Mouse (Mus musculus) embryonic fibroblast, embryonic 13.5 days (primary cell): ENCODE results near the gene Rab31. TPM values are rescaled to one million over a fixed set of nuclear protein-coding genes. Genes with fewer than 3 reads are reported as not detected.
A peak's percentile ranks its signal among the peaks of the same experiment; 100 is the strongest.

ENCODE experiments used
- H3K27ac ChIP-seq: 2 replicates; pipeline ENCODE4 v1.5.1; 2012; ENCODE audit warnings: low read length, control low read depth, inconsistent platforms; ENCODE audit not compliant: insufficient read depth
- H3K4me1 ChIP-seq: 2 replicates; pipeline ENCODE4 v1.6.1; 2011; ENCODE audit warnings: low read length; ENCODE audit not compliant: control insufficient read depth, insufficient read depth
- H3K4me3 ChIP-seq: 2 replicates; pipeline ENCODE4 v1.5.1; 2011; ENCODE audit warnings: mild to moderate bottlenecking, control low read depth, low read length; ENCODE audit not compliant: insufficient read depth
- CTCF ChIP-seq: IDR thresholded peaks from 2 replicates; pipeline ENCODE4 v1.5.1; 2011; ENCODE audit warnings: mild to moderate bottlenecking, control low read depth, low read length, moderate library complexity, borderline replicate concordance; ENCODE audit not compliant: insufficient read depth
- POLR2A ChIP-seq: IDR thresholded peaks from 2 replicates; pipeline ENCODE4 v1.6.1; 2011; ENCODE audit warnings: low read depth, mild to moderate bottlenecking, control low read depth, low read length, moderate library complexity
- polyA plus RNA-seq: library from polyadenylated mRNA; stranded (reverse); fragments of >200 nt; gene quantifications from 2 replicates; pipeline ENCODE4 v1.2.4, GENCODE M21; 2011; ENCODE audit warnings: low read depth; ENCODE audit not compliant: missing spikeins, insufficient read length

Gene Rab31
- polyA plus RNA-seq = 57.7 and 59.6 TPM in 2 replicates

DNA sequence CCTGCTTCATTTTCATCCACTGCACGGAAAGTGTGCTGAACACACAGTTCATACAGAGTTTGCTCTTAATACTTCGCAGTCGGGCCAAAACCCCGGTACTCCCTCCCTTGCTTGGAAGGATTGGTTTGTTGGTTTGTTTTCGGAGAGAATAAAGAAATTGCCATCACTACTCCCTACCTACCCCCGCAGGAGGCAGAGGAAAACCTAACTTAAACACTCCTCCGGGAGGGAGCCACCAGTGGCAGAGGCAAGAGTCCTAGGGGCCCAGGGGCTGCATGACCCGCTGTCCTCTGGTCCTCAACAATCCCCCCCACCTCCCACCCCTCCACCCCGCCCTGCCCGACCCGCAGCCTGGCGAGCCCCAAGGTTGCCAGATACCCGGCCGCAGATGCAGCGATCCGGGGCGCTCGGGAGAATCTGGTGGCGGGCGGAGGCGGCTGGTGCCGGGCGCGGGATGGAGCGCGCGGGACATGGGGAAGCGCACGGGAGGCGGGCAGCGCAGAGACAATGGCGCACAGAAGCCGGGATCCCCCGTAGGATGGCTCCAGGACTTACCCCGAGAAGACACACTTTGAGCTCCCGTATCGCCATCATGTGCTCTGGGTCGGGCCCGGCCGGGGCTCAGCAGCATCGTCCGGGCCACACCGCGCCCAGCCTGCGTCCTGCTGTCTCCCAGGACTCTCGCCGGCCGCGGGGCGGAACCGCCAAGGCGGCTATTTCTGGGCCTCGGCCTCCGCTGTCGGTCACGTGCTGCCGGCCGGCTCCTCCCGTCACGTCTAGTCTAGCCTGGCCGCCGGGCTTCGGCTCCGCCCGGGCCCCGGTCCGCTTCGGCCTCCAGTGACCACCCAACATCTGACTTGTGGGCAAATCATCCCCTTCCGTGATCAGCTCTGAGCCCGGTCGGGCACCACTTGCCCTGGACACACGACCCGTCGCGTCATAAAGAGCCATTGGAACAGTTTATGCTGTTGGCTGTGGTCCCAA, at the start of gene Rab31:
Rab31 (minus strand) TSS at position 802 of the 984 bp plus-strand sequence.
- TF ChIP-seq CTCF (no peak), POLR2A (peak; percentile 93)
- peak within 1 kb of the TSS; percentile 79 for H3K27ac ChIP-seq
- H3K4me3 ChIP-seq = peak within 1 kb of the TSS; percentile 98
- peaks cover 28% of the 10 kb centered on the region for H3K4me1 ChIP-seq

DNA sequence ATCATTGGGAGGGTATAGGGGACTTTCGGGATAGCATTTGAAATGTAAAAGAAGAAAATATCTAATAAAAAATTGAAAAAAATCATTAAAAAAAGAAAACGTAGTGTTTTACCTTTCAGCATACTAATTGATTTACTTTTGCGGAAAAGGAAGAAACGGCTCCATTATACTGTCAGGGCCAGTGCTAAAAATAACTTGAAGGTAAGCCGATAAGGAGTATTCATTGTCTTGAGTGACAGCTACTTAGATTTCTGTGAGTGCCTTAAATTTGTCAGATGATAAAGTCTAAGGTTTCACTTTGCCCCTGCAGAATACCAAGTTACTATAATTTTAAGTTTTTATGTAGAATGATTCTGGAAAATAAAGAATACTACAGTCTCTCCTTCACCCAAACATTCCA, 47.6 kb upstream of the Rab31 start:
- no peak overlapping the region for H3K27ac ChIP-seq
- peaks cover 7% of the 10 kb centered on the region; the same call in 1 of the 2 replicates for H3K4me1 ChIP-seq
- no peak overlapping the region for H3K4me3 ChIP-seq
- no peak for TF ChIP-seq POLR2A
- TF ChIP-seq CTCF = no peak

DNA sequence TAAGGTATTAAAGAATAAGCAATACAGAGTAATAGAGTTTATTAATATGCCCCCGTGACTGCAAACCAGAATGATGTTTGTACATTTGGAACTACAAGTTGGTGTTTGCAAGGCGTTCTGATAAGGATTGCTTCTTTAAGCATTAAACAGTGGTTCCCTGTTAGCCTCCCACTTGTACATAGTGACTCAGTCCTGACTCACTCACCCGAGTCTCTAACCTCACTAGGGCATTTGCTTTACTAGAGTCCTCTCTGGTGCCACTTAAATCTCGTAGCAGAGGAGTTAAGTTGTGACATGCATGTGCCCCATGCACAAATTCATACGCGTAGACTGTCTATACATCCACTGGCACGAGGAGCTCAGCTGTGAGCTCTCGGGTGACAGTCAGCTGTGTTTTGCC, 41.2 kb upstream of the Rab31 start:
- no peak overlapping the region for H3K4me3 ChIP-seq
- H3K27ac ChIP-seq = 0 out of 2 replicates have a peak overlapping the region, but pooled peaks have one; percentile 19
- no peak for TF ChIP-seq POLR2A
- no peak for TF ChIP-seq CTCF
- peaks cover 3% of the 10 kb centered on the region for H3K4me1 ChIP-seq

GRCm38 (mm10) chr17:65811032-65811431, 38.5 kb upstream of the Rab31 start:
- H3K4me1 ChIP-seq = peaks cover 3% of the 10 kb centered on the region
- no peak overlapping the region for H3K4me3 ChIP-seq
- TF ChIP-seq CTCF (no peak), POLR2A (no peak)
- H3K27ac ChIP-seq = no peak overlapping the region

DNA sequence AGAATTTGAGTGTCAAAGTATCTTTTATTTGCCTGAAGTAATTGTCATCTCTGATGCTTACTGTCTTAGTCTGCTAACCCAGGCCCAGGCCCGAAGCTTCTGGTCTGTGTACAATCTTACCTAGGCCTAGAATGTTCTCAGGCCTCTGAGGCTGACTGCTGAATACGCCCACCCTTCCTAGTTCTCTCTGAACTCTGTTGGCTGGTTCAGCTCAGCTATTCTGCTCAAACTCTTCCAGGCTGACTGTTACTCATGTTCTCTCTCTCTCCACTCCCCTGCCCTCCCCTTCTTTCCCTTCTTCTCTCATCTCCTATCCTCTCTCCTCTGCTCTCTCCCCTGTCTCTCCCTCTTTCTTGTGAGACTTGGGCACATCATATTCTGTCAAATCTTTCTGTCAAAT, 33.9 kb upstream of the Rab31 start:
- TF ChIP-seq CTCF (no peak), POLR2A (no peak)
- Histone ChIP-seq H3K27ac (no peak overlapping the region), H3K4me1 (peaks cover 4% of the 10 kb centered on the region; the same call in 1 of the 2 replicates), H3K4me3 (no peak overlapping the region)

DNA sequence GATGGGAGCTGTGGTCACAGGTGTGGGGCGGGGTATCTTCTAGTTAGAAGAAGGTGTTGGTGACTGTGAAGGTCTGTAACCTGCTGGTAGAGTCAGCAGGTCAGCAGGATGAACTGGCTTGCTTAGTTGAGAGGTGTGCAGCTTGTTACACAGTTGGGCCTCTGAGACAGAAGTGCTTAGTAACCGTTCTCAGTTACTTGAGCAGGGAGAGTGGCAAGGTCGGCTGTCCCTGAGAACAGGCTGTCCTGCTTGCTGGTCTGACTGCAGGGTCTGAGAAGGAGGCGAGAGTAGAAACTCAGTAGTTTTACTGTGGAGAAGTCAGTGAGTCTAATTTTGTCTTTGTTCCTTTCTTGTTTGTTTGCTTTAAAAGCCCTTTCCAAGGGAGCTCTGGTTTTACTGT, 33.4 kb upstream of the Rab31 start:
- TF ChIP-seq CTCF (no peak), POLR2A (no peak)
- H3K4me1 ChIP-seq = peaks cover 4% of the 10 kb centered on the region; the same call in 1 of the 2 replicates
- no peak overlapping the region for H3K4me3 ChIP-seq
- H3K27ac ChIP-seq = no peak overlapping the region

- H3K4me3 ChIP-seq = no peak overlapping the region
- no peak overlapping the region for H3K27ac ChIP-seq
- H3K4me1 ChIP-seq = peaks cover 4% of the 10 kb centered on the region; the same call in 1 of the 2 replicates
- no peak for TF ChIP-seq POLR2A
- TF ChIP-seq CTCF = no peak
Measured at GRCm38 (mm10) chr17:65802026-65802425, 29.5 kb upstream of the Rab31 start.

GRCm38 (mm10) chr17:65800451-65800850, 27.9 kb upstream of the Rab31 start:
- Histone ChIP-seq H3K27ac (no peak overlapping the region), H3K4me1 (peaks cover 4% of the 10 kb centered on the region; the same call in 1 of the 2 replicates), H3K4me3 (no peak overlapping the region)
- TF ChIP-seq CTCF (no peak), POLR2A (no peak)

GRCm38 (mm10) chr17:65799353-65799752, 26.8 kb upstream of the Rab31 start:
- TF ChIP-seq CTCF (no peak), POLR2A (no peak)
- Histone ChIP-seq H3K4me3 (no peak overlapping the region), H3K4me1 (peaks cover 4% of the 10 kb centered on the region; the same call in 1 of the 2 replicates), H3K27ac (no peak overlapping the region)

GRCm38 (mm10) chr17:65798446-65798845, 25.9 kb upstream of the Rab31 start:
- Histone ChIP-seq H3K4me3 (no peak overlapping the region), H3K27ac (no peak overlapping the region), H3K4me1 (peaks cover 4% of the 10 kb centered on the region; the same call in 1 of the 2 replicates)
- no peak for TF ChIP-seq POLR2A
- TF ChIP-seq CTCF = no peak
